Mouse (Mus musculus) lung, postnatal 4 days (tissue): Measurements from ENCODE around the gene Gm44790.
"Not testable (repeated sequence)": the region's sequence is repeated elsewhere in the genome, so short reads cannot be mapped to it uniquely, and the experiment has no call there.

Source experiments
- DNase-seq, 2 experiments: peaks; one replicate each; pipeline ENCODE4 v3.0.0; 2021

The Gm44790 gene

GRCm38 (mm10) chr6:86426358-86426757 lies at the start of gene Gm44790:
Gm44790 (plus strand) TSS chr6:86426658.
- no peak for DNase-seq

GRCm38 (mm10) chr6:86378341-86378740 lies 48.1 kb upstream of the Gm44790 start:
- DNase-seq = no peak

GRCm38 (mm10) chr6:86380112-86380511 lies 46.3 kb upstream of the Gm44790 start:
- not testable (repeated sequence) for DNase-seq

- no peak for DNase-seq
Measured at GRCm38 (mm10) chr6:86382551-86382950, 43.9 kb upstream of the Gm44790 start.

GRCm38 (mm10) chr6:86383370-86383769 lies 43.1 kb upstream of the Gm44790 start:
- DNase-seq = no peak

- no peak for DNase-seq
Measured at GRCm38 (mm10) chr6:86384692-86385091, 41.8 kb upstream of the Gm44790 start.

GRCm38 (mm10) chr6:86385362-86386104 lies 40.9 kb upstream of the Gm44790 start:
- DNase-seq = no peak

GRCm38 (mm10) chr6:86387313-86387712 lies 39.1 kb upstream of the Gm44790 start:
- DNase-seq = no peak

- DNase-seq = no peak
Measured at GRCm38 (mm10) chr6:86388461-86388860, 38.0 kb upstream of the Gm44790 start.

- no peak for DNase-seq
Measured at GRCm38 (mm10) chr6:86391326-86391725, 35.1 kb upstream of the Gm44790 start.

GRCm38 (mm10) chr6:86393187-86393586 lies 33.3 kb upstream of the Gm44790 start:
- DNase-seq = no peak

GRCm38 (mm10) chr6:86394078-86394720 lies 32.3 kb upstream of the Gm44790 start:
- DNase-seq = no peak

- no peak for DNase-seq
Measured at GRCm38 (mm10) chr6:86395021-86395420, 31.4 kb upstream of the Gm44790 start.

- no peak for DNase-seq
Measured at GRCm38 (mm10) chr6:86395969-86396368, 30.5 kb upstream of the Gm44790 start.

- DNase-seq = peak; percentile 91 to 92
Measured at GRCm38 (mm10) chr6:86396581-86397256, 29.7 kb upstream of the Gm44790 start, which contains the start of gene Pcyox1. Pcyox1 (minus strand) TSS chr6:86397154.

- no peak for DNase-seq
Measured at GRCm38 (mm10) chr6:86397257-86397980, 29.0 kb upstream of the Gm44790 start.

- DNase-seq = no peak
Measured at GRCm38 (mm10) chr6:86398986-86399385, 27.5 kb upstream of the Gm44790 start.

GRCm38 (mm10) chr6:86399995-86400394 lies 26.5 kb upstream of the Gm44790 start:
- DNase-seq = no peak

GRCm38 (mm10) chr6:86400972-86401371 lies 25.5 kb upstream of the Gm44790 start:
- DNase-seq = peak; percentile 79 to 85

- DNase-seq = no peak
Measured at GRCm38 (mm10) chr6:86402681-86403607, 23.5 kb upstream of the Gm44790 start.

- peak in 1 of 2 experiments; percentile 87 for DNase-seq
Measured at GRCm38 (mm10) chr6:86403728-86404099, 22.7 kb upstream of the Gm44790 start.
